Mouse (Mus musculus): ENCODE measurements around the gene Afap1l2.

Gene Afap1l2

GRCm38 (mm10) chr19:57006841-57007240 lies 1.2 kb downstream of the Afap1l2 start:
- peak; percentile 56 for DNase-seq

GRCm38 (mm10) chr19:57005062-57005461 lies 3.0 kb downstream of the Afap1l2 start:
- peak; percentile 96 for DNase-seq

GRCm38 (mm10) chr19:57003460-57003810 lies 4.6 kb downstream of the Afap1l2 start:
- DNase-seq: peak; percentile 79

- DNase-seq: no peak
These were observed 5.1 kb downstream of the Afap1l2 start for GRCm38 (mm10) chr19:57002741-57003459.

- DNase-seq: peak; percentile 34
These were observed 6.1 kb downstream of the Afap1l2 start for GRCm38 (mm10) chr19:57001926-57002325.

GRCm38 (mm10) chr19:57000592-57000991 lies 7.4 kb downstream of the Afap1l2 start:
- DNase-seq: peak; percentile 12

GRCm38 (mm10) chr19:56999781-57000180 lies 8.2 kb downstream of the Afap1l2 start:
- DNase-seq: peak; percentile 58

GRCm38 (mm10) chr19:56998910-56999309 lies 9.1 kb downstream of the Afap1l2 start:
- peak; percentile 36 for DNase-seq

GRCm38 (mm10) chr19:56998331-56998730 lies 9.7 kb downstream of the Afap1l2 start:
- DNase-seq: peak; percentile 19

- DNase-seq: peak; percentile 46
These were observed 10.8 kb downstream of the Afap1l2 start for GRCm38 (mm10) chr19:56997164-56997599.

- DNase-seq: no peak
These were observed 12.6 kb downstream of the Afap1l2 start for GRCm38 (mm10) chr19:56995441-56995840.

- no peak for DNase-seq
These were observed 13.4 kb downstream of the Afap1l2 start for GRCm38 (mm10) chr19:56994653-56995052.

- no peak for DNase-seq
These were observed 14.3 kb downstream of the Afap1l2 start for GRCm38 (mm10) chr19:56993763-56994162.

- no peak for DNase-seq
These were observed 15.0 kb downstream of the Afap1l2 start for GRCm38 (mm10) chr19:56992978-56993545.

GRCm38 (mm10) chr19:56990367-56991111 lies 17.5 kb downstream of the Afap1l2 start:
- DNase-seq: no peak

- DNase-seq: no peak
These were observed 18.9 kb downstream of the Afap1l2 start for GRCm38 (mm10) chr19:56989171-56989570.

- DNase-seq: no peak
These were observed 23.8 kb downstream of the Afap1l2 start for GRCm38 (mm10) chr19:56984229-56984628.

- no peak for DNase-seq
These were observed 24.3 kb downstream of the Afap1l2 start for GRCm38 (mm10) chr19:56983757-56984156.

- DNase-seq: no peak
These were observed 26.3 kb downstream of the Afap1l2 start for GRCm38 (mm10) chr19:56981760-56982159.

- DNase-seq: peak; percentile 64
These were observed 27.2 kb downstream of the Afap1l2 start for GRCm38 (mm10) chr19:56980803-56981202.

GRCm38 (mm10) chr19:56976962-56977948 lies 30.8 kb downstream of the Afap1l2 start:
- peak; percentile 75 for DNase-seq

- no peak for DNase-seq
These were observed 31.5 kb downstream of the Afap1l2 start for GRCm38 (mm10) chr19:56976515-56976914.

GRCm38 (mm10) chr19:56975502-56975901 lies 32.5 kb downstream of the Afap1l2 start:
- no peak for DNase-seq

All from cerebellum, adult 9-10 months (tissue).